Mouse (Mus musculus) myocyte (in vitro differentiated cells): Measurements from ENCODE around the gene Serinc5. TPM values are rescaled to one million over a fixed set of nuclear protein-coding genes. Genes with fewer than 3 reads are reported as not detected.
A peak's percentile ranks its signal among the peaks of the same experiment; 100 is the strongest.

Experiments used
- H3K27me3 ChIP-seq: one replicate; pipeline ENCODE4 v1.6.1; 2011; ENCODE audit not compliant: control insufficient read depth, insufficient read depth, insufficient read length
- H3K36me3 ChIP-seq: one replicate; pipeline ENCODE4 v1.6.1; 2011; ENCODE audit not compliant: control insufficient read depth, insufficient read depth
- H3K4me2 ChIP-seq: one replicate; pipeline ENCODE4 v1.6.1; 2011; ENCODE audit warnings: low read depth, control low read depth
- H3K4me3 ChIP-seq: one replicate; pipeline ENCODE4 v1.5.1; 2011; ENCODE audit warnings: mild to moderate bottlenecking, control low read depth, moderate library complexity
- H3K79me2 ChIP-seq: one replicate; pipeline ENCODE4 v1.6.1; 2011; ENCODE audit not compliant: control insufficient read depth, insufficient read depth
- H3ac ChIP-seq: one replicate; pipeline ENCODE4 v1.6.1; 2011; ENCODE audit not compliant: control insufficient read depth, insufficient read length
- CEBPB ChIP-seq: IDR thresholded peaks from 2 replicates; pipeline ENCODE4 v1.6.1; 2011; ENCODE audit warnings: mild to moderate bottlenecking, moderate library complexity; ENCODE audit not compliant: poor library complexity, insufficient read depth, severe bottlenecking
- E2F4 ChIP-seq: IDR thresholded peaks from one replicate; pipeline ENCODE4 v1.6.1; 2011; ENCODE audit warnings: mild to moderate bottlenecking, control low read depth, moderate library complexity; ENCODE audit not compliant: insufficient read depth
- MAX ChIP-seq: IDR thresholded peaks from one replicate; pipeline ENCODE4 v1.6.1; 2011; ENCODE audit warnings: low read depth, mild to moderate bottlenecking, control low read depth
- MYOD1 ChIP-seq, 3 experiments: IDR thresholded peaks; one replicate each; pipeline ENCODE4 v1.6.1; 2011; ENCODE audit warnings: control low read depth in 2 of 3, low read depth in 2 of 3, mild to moderate bottlenecking in 2 of 3, moderate library complexity in 1 of 3; ENCODE audit not compliant: insufficient read length in 2 of 3, control insufficient read depth in 1 of 3
- MYOG ChIP-seq, 3 experiments: IDR thresholded peaks; one replicate each; pipeline ENCODE4 v1.6.1; 2011; ENCODE audit warnings: control low read depth in 2 of 3, low read depth in 2 of 3, mild to moderate bottlenecking in 2 of 3; ENCODE audit not compliant: insufficient read length in 2 of 3, control insufficient read depth in 1 of 3, insufficient read depth in 1 of 3
- POLR2A ChIP-seq: IDR thresholded peaks from one replicate; pipeline ENCODE4 v1.6.1; 2011; ENCODE audit warnings: low read depth, mild to moderate bottlenecking, control low read depth, moderate library complexity; ENCODE audit not compliant: insufficient read length
- POLR2AphosphoS2 ChIP-seq: IDR thresholded peaks from one replicate; pipeline ENCODE4 v1.6.1; 2011; ENCODE audit warnings: low read depth, control low read depth; ENCODE audit not compliant: insufficient read length
- REST ChIP-seq: IDR thresholded peaks from one replicate; pipeline ENCODE4 v1.6.1; 2011; ENCODE audit warnings: mild to moderate bottlenecking, control low read depth, moderate library complexity; ENCODE audit not compliant: insufficient read depth, insufficient read length
- SRF ChIP-seq: IDR thresholded peaks from one replicate; pipeline ENCODE4 v1.6.1; 2011; ENCODE audit warnings: low read depth; ENCODE audit not compliant: control insufficient read depth, insufficient read length
- TCF12 ChIP-seq: IDR thresholded peaks from one replicate; pipeline ENCODE4 v1.6.1; 2011; ENCODE audit warnings: mild to moderate bottlenecking, control low read depth; ENCODE audit not compliant: poor library complexity, insufficient read depth, severe bottlenecking
- TCF3 ChIP-seq: IDR thresholded peaks from one replicate; pipeline ENCODE4 v1.6.1; 2011; ENCODE audit warnings: low read depth, control low read depth; ENCODE audit not compliant: insufficient read length
- USF1 ChIP-seq: IDR thresholded peaks from one replicate; pipeline ENCODE4 v1.6.1; 2011; ENCODE audit warnings: low read depth, mild to moderate bottlenecking, control low read depth, moderate library complexity
- polyA plus RNA-seq: library from polyadenylated mRNA; unstranded; fragments of >200 nt; fragmentation: generic; extraction: Trizol; gene quantifications from one replicate; pipeline ENCODE4 v1.2.1, GENCODE M21; 2012; ENCODE audit warnings: missing spikeins

Gene Serinc5
- polyA plus RNA-seq, 1 experiment = 5.4 TPM

GRCm38 (mm10) chr13:92721006-92721405 is 110.1 kb downstream of the Serinc5 start:
- Histone ChIP-seq H3K4me3 (no peak overlapping the region), H3ac (no peak overlapping the region), H3K4me2 (no peak overlapping the region), H3K79me2 (no peaks in the 10 kb centered on the region), H3K27me3 (no peaks in the 10 kb centered on the region), H3K36me3 (no peaks in the 10 kb centered on the region)
- TF ChIP-seq MYOG (IDR thresholded peaks at IDR 0.05; ENCODE audit: control insufficient read depth in 1 of 3, insufficient read depth in 1 of 3, insufficient read length in 2 of 3, low read depth in 2 of 3) (no peak), POLR2A (no peak), CEBPB (no peak), SRF (no peak), TCF12 (no peak)

- Histone ChIP-seq H3K4me3 (no peak overlapping the region), H3K36me3 (no peaks in the 10 kb centered on the region), H3K27me3 (no peaks in the 10 kb centered on the region), H3ac (no peak overlapping the region), H3K79me2 (no peaks in the 10 kb centered on the region), H3K4me2 (peak overlapping the region; percentile 25)
- no peak for TF ChIP-seq MYOG (IDR thresholded peaks at IDR 0.05; ENCODE audit: control insufficient read depth in 1 of 3, insufficient read depth in 1 of 3, insufficient read length in 2 of 3, low read depth in 2 of 3)
- TF ChIP-seq SRF = no peak
- no peak for TF ChIP-seq E2F4
- TF ChIP-seq CEBPB = no peak
- TF ChIP-seq TCF3 = no peak
- TF ChIP-seq POLR2A = no peak
- TF ChIP-seq USF1 = no peak
- TF ChIP-seq MAX = no peak
- TF ChIP-seq POLR2AphosphoS2 = no peak
- no peak for TF ChIP-seq MYOD1 (IDR thresholded peaks at IDR 0.05; ENCODE audit: control insufficient read depth in 1 of 3, insufficient read length in 2 of 3, low read depth in 2 of 3)
- no peak for TF ChIP-seq TCF12
- no peak for TF ChIP-seq REST
Measured at GRCm38 (mm10) chr13:92722389-92722788, 111.5 kb downstream of the Serinc5 start.

GRCm38 (mm10) chr13:92729811-92730210 is 118.9 kb downstream of the Serinc5 start:
- Histone ChIP-seq H3K27me3 (no peaks in the 10 kb centered on the region), H3K79me2 (no peaks in the 10 kb centered on the region), H3K36me3 (no peaks in the 10 kb centered on the region), H3ac (no peak overlapping the region), H3K4me2 (no peak overlapping the region), H3K4me3 (no peak overlapping the region)
- TF ChIP-seq E2F4 = no peak
- no peak for TF ChIP-seq MYOG (IDR thresholded peaks at IDR 0.05; ENCODE audit: control insufficient read depth in 1 of 3, insufficient read depth in 1 of 3, insufficient read length in 2 of 3, low read depth in 2 of 3)
- TF ChIP-seq REST = no peak
- no peak for TF ChIP-seq MAX
- no peak for TF ChIP-seq TCF12
- no peak for TF ChIP-seq MYOD1 (IDR thresholded peaks at IDR 0.05; ENCODE audit: control insufficient read depth in 1 of 3, insufficient read length in 2 of 3, low read depth in 2 of 3)
- TF ChIP-seq POLR2A = no peak

GRCm38 (mm10) chr13:92731811-92732210 is 120.9 kb downstream of the Serinc5 start:
- Histone ChIP-seq H3K27me3 (no peaks in the 10 kb centered on the region), H3K79me2 (no peaks in the 10 kb centered on the region), H3ac (no peak overlapping the region), H3K36me3 (no peaks in the 10 kb centered on the region), H3K4me2 (no peak overlapping the region), H3K4me3 (no peak overlapping the region)
- TF ChIP-seq MAX (no peak), POLR2A (no peak), MYOG (IDR thresholded peaks at IDR 0.05; ENCODE audit: control insufficient read depth in 1 of 3, insufficient read depth in 1 of 3, insufficient read length in 2 of 3, low read depth in 2 of 3) (no peak), E2F4 (no peak), MYOD1 (IDR thresholded peaks at IDR 0.05; ENCODE audit: control insufficient read depth in 1 of 3, insufficient read length in 2 of 3, low read depth in 2 of 3) (no peak), REST (no peak), POLR2AphosphoS2 (no peak), TCF12 (no peak)

- no peaks in the 10 kb centered on the region for H3K79me2 ChIP-seq
- no peaks in the 10 kb centered on the region for H3K36me3 ChIP-seq
- no peak overlapping the region for H3ac ChIP-seq
- H3K4me3 ChIP-seq = no peak overlapping the region
- peak overlapping the region; percentile 76 for H3K4me2 ChIP-seq
- TF ChIP-seq MYOD1 (IDR thresholded peaks at IDR 0.05; ENCODE audit: control insufficient read depth in 1 of 3, insufficient read length in 2 of 3, low read depth in 2 of 3) (no peak), REST (no peak), TCF12 (no peak), MYOG (IDR thresholded peaks at IDR 0.05; ENCODE audit: control insufficient read depth in 1 of 3, insufficient read depth in 1 of 3, insufficient read length in 2 of 3, low read depth in 2 of 3) (no peak), TCF3 (no peak), POLR2AphosphoS2 (no peak), POLR2A (no peak), MAX (no peak), USF1 (no peak), CEBPB (no peak)
- no peaks in the 10 kb centered on the region for H3K27me3 ChIP-seq
Measured at GRCm38 (mm10) chr13:92732836-92733235, 121.9 kb downstream of the Serinc5 start.
